Mouse (Mus musculus) urinary bladder, adult 2 months (tissue): ENCODE data around the gene Cnnm2. TPM values are rescaled to one million over a fixed set of nuclear protein-coding genes. Genes with fewer than 3 reads are reported as not detected.
"Not testable (repeated sequence)": the region's sequence is repeated elsewhere in the genome, so short reads cannot be mapped to it uniquely, and the experiment has no call there.

Experiments used
- DNase-seq: peaks from one replicate; pipeline ENCODE4 v3.0.0; 2022; ENCODE audit warnings: low spot score
- polyA plus RNA-seq: library from polyadenylated mRNA; depleted of rRNA; stranded (reverse); fragments of >200 nt; gene quantifications from 2 replicates; pipeline ENCODE4 v1.2.3, GENCODE M21; 2012

Gene Cnnm2
- polyA plus RNA-seq, 1 experiment: 11.9 TPM

GRCm38 (mm10) chr19:46760375-46761160, 828 bp upstream of the Cnnm2 start:
- peak; percentile 78 for DNase-seq

- DNase-seq: no peak
Measured at GRCm38 (mm10) chr19:46761971-46762290, 535 bp downstream of the Cnnm2 start.

GRCm38 (mm10) chr19:46762291-46762991, 1.0 kb downstream of the Cnnm2 start:
- DNase-seq: peak; percentile 35

GRCm38 (mm10) chr19:46762992-46763342, 1.6 kb downstream of the Cnnm2 start:
- DNase-seq: no peak

GRCm38 (mm10) chr19:46763356-46763755, 2.0 kb downstream of the Cnnm2 start:
- DNase-seq: no peak

- no peak for DNase-seq
Measured at GRCm38 (mm10) chr19:46763932-46764762, 2.8 kb downstream of the Cnnm2 start.

GRCm38 (mm10) chr19:46764763-46765117, 3.3 kb downstream of the Cnnm2 start:
- no peak for DNase-seq

- no peak for DNase-seq
Measured at GRCm38 (mm10) chr19:46766125-46766524, 4.7 kb downstream of the Cnnm2 start.

- no peak for DNase-seq
Measured at GRCm38 (mm10) chr19:46769759-46770158, 8.4 kb downstream of the Cnnm2 start.

GRCm38 (mm10) chr19:46771801-46772200, 10.4 kb downstream of the Cnnm2 start:
- DNase-seq: no peak

GRCm38 (mm10) chr19:46776391-46776790, 15.0 kb downstream of the Cnnm2 start:
- no peak for DNase-seq

- no peak for DNase-seq
Measured at GRCm38 (mm10) chr19:46776850-46777249, 15.5 kb downstream of the Cnnm2 start.

GRCm38 (mm10) chr19:46777928-46778680, 16.7 kb downstream of the Cnnm2 start:
- no peak for DNase-seq

GRCm38 (mm10) chr19:46779130-46779529, 17.7 kb downstream of the Cnnm2 start:
- not testable (repeated sequence) for DNase-seq

- DNase-seq: no peak
Measured at GRCm38 (mm10) chr19:46784038-46784437, 22.6 kb downstream of the Cnnm2 start.

GRCm38 (mm10) chr19:46784502-46784901, 23.1 kb downstream of the Cnnm2 start:
- DNase-seq: no peak

- DNase-seq: no peak
Measured at GRCm38 (mm10) chr19:46785633-46786032, 24.2 kb downstream of the Cnnm2 start.

- no peak for DNase-seq
Measured at GRCm38 (mm10) chr19:46789782-46790181, 28.4 kb downstream of the Cnnm2 start.

- DNase-seq: no peak
Measured at GRCm38 (mm10) chr19:46791360-46791759, 30.0 kb downstream of the Cnnm2 start.

GRCm38 (mm10) chr19:46791921-46792320, 30.5 kb downstream of the Cnnm2 start:
- no peak for DNase-seq

GRCm38 (mm10) chr19:46792480-46792879, 31.1 kb downstream of the Cnnm2 start:
- no peak for DNase-seq

GRCm38 (mm10) chr19:46794181-46794580, 32.8 kb downstream of the Cnnm2 start:
- no peak for DNase-seq
